Mouse (Mus musculus) megakaryocyte, embryonic 14.5 days (primary cell): ENCODE measurements at regions not wholly inside any gene's neighbourhood (a gene's known extent, or its start where the extent isn't known, plus 50 kb on each side); places are given as distances from the start of the nearest gene placed in this dataset.
"Not testable (repeated sequence)": the region's sequence is repeated elsewhere in the genome, so short reads cannot be mapped to it uniquely, and the experiment has no call there.

ENCODE experiments used
- FLI1 ChIP-seq: IDR thresholded peaks from 2 replicates; pipeline ENCODE4 v1.6.1; 2012; ENCODE audit warnings: low read length, inconsistent platforms, mixed read lengths
- GATA1 ChIP-seq: IDR thresholded peaks from 3 replicates; pipeline ENCODE4 v1.6.1; 2012; ENCODE audit warnings: mixed read lengths, low read length, inconsistent platforms, borderline replicate concordance

GRCm38 (mm10) chr14:53357498-53357897 is 861.9 kb upstream of the Olfr1507 start:
- not testable (repeated sequence) for TF ChIP-seq GATA1, FLI1
